Mouse (Mus musculus) adrenal gland, adult 2 months (tissue): ENCODE results near the gene Rabep1. TPM values are rescaled to one million over a fixed set of nuclear protein-coding genes. Genes with fewer than 3 reads are reported as not detected.

Experiments used
- DNase-seq: peaks from one replicate; pipeline ENCODE4 v3.0.0; 2021
- polyA plus RNA-seq: library from polyadenylated mRNA; depleted of rRNA; stranded (reverse); fragments of >200 nt; gene quantifications from 2 replicates; pipeline ENCODE4 v1.2.3, GENCODE M21; 2012; rRNA removed
- total RNA-seq, 2 experiments: library from RNA; stranded (reverse); gene quantifications; 2 replicates each; pipeline ENCODE4 v1.2.3; 2021

The Rabep1 gene
- total and polyA plus RNA-seq, 3 experiments, result 25.9 to 170 (median 141) TPM

DNA sequence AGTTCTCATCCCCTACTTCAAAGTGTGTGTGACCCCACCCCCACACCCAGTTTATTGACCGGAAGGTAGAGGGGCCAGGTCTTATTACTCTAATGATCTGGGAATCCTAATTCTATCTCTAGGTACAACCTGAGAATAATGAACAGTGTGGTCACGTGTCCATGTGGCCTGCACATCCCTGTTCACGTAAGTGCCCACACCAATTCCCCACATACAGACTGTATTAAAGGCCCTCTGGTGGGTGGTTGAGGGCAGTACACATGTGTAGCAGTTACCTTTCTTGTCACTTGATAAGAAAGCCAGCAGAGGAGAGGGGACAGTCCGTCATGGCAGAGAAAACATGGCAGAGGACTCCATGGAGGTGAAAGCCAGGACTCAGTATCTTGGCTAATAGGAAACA lies 129.4 kb downstream of the Rabep1 start:
- no peak for DNase-seq

DNA sequence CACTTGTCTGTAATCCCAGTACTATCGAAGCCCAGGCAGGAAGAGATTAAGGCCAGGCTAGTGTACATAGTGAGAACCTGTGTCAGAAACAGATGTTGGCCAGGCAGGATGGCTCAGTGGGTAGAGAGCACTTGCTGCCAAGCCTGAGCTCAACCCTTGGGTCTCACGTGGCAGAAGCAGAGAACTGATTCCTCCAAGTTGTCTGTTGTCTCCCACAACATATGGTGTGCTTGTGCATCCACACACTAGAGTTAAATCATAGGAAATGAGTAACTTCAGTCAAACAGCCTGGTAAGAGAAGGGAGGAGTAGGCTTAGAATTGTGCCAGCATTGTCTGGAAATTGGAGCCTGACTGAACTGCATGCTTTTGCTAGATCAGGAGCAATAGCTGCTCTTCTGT lies 130.6 kb downstream of the Rabep1 start:
- no peak for DNase-seq

DNA sequence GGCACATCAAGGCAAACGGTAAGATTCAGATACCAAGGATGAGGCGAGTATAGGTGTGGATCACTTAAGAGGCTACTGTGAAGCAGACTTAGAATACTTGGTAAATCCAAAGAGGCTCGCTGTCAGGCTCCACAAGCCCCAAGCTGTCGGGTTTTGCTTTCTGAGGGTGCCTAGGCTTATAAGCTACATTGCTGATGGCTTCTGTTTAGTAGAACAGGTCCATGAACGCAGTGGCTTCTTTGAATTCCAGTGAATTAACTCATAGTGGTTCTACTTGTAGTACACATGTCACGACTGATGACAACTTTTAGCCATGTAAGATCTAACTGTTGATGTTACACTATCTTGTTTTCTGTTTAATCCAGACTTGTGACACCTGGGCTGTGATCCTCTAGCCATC lies 132.7 kb downstream of the Rabep1 start:
- no peak for DNase-seq

DNA sequence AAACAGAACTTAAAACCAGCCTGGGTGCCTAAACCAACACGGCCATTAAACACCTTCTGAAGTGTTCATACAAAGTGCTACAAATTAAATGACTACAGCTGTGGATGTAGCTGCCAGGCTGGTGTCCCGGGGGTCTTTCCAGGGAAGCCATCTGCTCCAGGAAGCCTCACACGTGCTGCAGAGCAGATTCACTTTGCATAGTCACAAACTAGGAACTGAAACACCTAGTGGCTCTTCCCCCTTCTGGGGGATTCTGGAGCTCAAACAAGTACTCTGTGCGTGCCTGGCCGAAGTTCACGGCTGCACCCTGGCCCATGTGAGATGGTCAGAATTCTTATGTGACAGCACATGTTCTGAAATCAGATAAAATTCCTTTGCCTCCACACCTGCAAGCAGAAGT lies 135.7 kb downstream of the Rabep1 start:
- DNase-seq, result no peak

- no peak for DNase-seq
These were observed 136.4 kb downstream of the Rabep1 start for GRCm38 (mm10) chr11:70980751-70981510.

DNA sequence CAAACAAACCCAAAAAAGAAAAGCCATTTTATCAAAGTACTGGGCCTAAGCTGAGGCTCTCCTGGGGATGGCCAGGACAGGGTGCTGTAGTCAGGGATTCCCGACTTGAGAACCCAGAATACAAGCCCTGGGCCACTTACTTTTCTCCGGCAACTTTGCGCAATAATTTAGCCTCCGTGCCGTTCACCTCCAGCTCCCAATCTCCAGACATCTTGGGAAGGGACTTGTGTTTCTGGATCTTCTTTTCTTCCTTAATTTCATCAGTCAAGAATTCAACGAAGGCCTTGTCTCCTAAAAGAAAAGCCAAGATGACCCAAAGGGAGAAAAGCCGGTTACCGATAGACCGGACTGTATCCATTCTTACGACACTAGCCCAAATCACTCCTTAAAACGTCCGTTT lies 137.5 kb downstream of the Rabep1 start:
- DNase-seq, result no peak

DNA sequence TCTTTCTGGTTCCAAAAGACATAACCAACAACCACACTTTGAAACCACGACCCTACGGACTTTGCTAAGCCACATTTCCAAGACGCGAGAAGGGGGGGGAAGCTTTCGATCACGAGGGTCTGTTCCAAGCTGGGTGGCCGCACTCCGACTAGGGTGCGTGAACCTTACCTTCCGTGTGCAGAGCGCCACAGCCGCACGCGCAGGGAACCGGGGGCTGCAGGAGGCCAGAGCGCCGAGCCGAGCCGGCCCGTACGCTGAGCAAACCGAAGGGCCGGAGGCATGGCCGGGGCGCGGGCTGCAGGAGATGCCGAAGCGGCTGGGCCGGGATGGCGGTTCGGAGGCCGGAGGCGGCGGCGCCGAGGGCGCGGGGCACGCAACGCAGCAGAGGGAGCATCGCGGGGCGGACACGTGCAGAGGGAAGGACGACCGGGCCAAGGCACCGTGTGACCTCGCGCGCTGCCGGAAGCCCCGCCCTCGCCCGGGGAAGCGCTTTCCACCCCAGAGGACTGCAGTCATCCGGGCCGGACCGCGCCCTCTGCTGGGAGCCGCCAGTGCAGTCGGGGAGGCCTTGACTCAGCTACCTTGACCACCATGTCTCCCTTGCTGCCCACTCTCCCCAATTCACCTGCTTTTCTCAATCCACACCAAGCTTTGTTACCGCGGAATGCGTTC lies 138.1 kb downstream of the Rabep1 start, which contains the start of gene C1qbp:
C1qbp (minus strand) TSS at position 470 of the 672 bp plus-strand sequence.
- peak; percentile 96 for DNase-seq

Other genes starting within 250 kb of the Rabep1 start
- not detected for gene 4930544D05Rik, start 228.9 kb upstream of the Rabep1 start, total RNA-seq
- not detected in 2 replicates for gene 4930544D05Rik, start 228.9 kb upstream of the Rabep1 start, polyA plus RNA-seq
- gene Chrne, start 225.6 kb upstream of the Rabep1 start, total RNA-seq, result not detected
- 0.30 TPM in 1 of 2 replicates, not detected in the other for gene Chrne, start 225.6 kb upstream of the Rabep1 start, polyA plus RNA-seq
- under 1 TPM in 1 of 2 experiments, not detected in 1; 0.12 TPM for gene Gp1ba, start 205.7 kb upstream of the Rabep1 start, total RNA-seq
- gene Gp1ba, start 205.7 kb upstream of the Rabep1 start, polyA plus RNA-seq, result 0.03 TPM in 1 of 2 replicates, not detected in the other
- 100 to 1,000 TPM in 1 of 2 experiments, 10 to 100 TPM in 1; 76.9 to 106 TPM for gene Rnf167, start 197.5 kb upstream of the Rabep1 start, total RNA-seq
- gene Rnf167, start 197.5 kb upstream of the Rabep1 start, polyA plus RNA-seq, result 91.4 and 101 TPM in 2 replicates
- gene Slc25a11, start 197.3 kb upstream of the Rabep1 start, total RNA-seq, result 100 to 1,000 TPM; 124 to 140 TPM
- 118 and 139 TPM in 2 replicates for gene Slc25a11, start 197.3 kb upstream of the Rabep1 start, polyA plus RNA-seq
- 100 to 1,000 TPM; 833 to 893 TPM for gene Pfn1, start 190.1 kb upstream of the Rabep1 start, total RNA-seq
- 2,948 and 4,143 TPM in 2 replicates for gene Pfn1, start 190.1 kb upstream of the Rabep1 start, polyA plus RNA-seq
- gene Eno3, start 187.6 kb upstream of the Rabep1 start, total RNA-seq, result 10 to 100 TPM; 18.3 to 67.6 TPM
- 8.0 and 16.9 TPM in 2 replicates for gene Eno3, start 187.6 kb upstream of the Rabep1 start, polyA plus RNA-seq
- gene Spag7, start 175.4 kb upstream of the Rabep1 start, total RNA-seq, result 10 to 100 TPM; 83.5 to 85.9 TPM
- gene Spag7, start 175.4 kb upstream of the Rabep1 start, polyA plus RNA-seq, result 12.3 and 16.0 TPM in 2 replicates
- gene Camta2, start 156.7 kb upstream of the Rabep1 start, total RNA-seq, result 10 to 100 TPM; 36.8 to 51.7 TPM
- gene Camta2, start 156.7 kb upstream of the Rabep1 start, polyA plus RNA-seq, result 44.8 and 58.4 TPM in 2 replicates
- gene Inca1, start 144.6 kb upstream of the Rabep1 start, total RNA-seq, result 10 to 100 TPM in 1 of 2 experiments, 1 to 10 TPM in 1; 8.2 to 15.7 TPM
- 12.9 and 15.8 TPM in 2 replicates for gene Inca1, start 144.6 kb upstream of the Rabep1 start, polyA plus RNA-seq
- gene Kif1c, start 144.2 kb upstream of the Rabep1 start, total RNA-seq, result 100 to 1,000 TPM; 184 to 214 TPM
- gene Kif1c, start 144.2 kb upstream of the Rabep1 start, polyA plus RNA-seq, result 71.5 and 79.5 TPM in 2 replicates
- 10 to 100 TPM in 1 of 2 experiments, 1 to 10 TPM in 1; 8.0 to 12.6 TPM for gene Zfp3, start 80.6 kb upstream of the Rabep1 start, total RNA-seq
- 1.5 and 2.0 TPM in 2 replicates for gene Zfp3, start 80.6 kb upstream of the Rabep1 start, polyA plus RNA-seq
- 1 to 10 TPM in 1 of 2 experiments, under 1 TPM in 1; 0.81 to 3.5 TPM for gene Scimp, start 32.2 kb upstream of the Rabep1 start, total RNA-seq
- 1.2 and 1.3 TPM in 2 replicates for gene Scimp, start 32.2 kb upstream of the Rabep1 start, polyA plus RNA-seq
- 10 to 100 TPM; 47.7 to 51.7 TPM for gene Nup88, start 125.2 kb downstream of the Rabep1 start, total RNA-seq
- gene Nup88, start 125.2 kb downstream of the Rabep1 start, polyA plus RNA-seq, result 15.3 and 19.2 TPM in 2 replicates
- gene Rpain, start 125.4 kb downstream of the Rabep1 start, total RNA-seq, result 10 to 100 TPM; 20.2 to 25.2 TPM
- gene Rpain, start 125.4 kb downstream of the Rabep1 start, polyA plus RNA-seq, result 10.2 and 15.9 TPM in 2 replicates
- 100 to 1,000 TPM; 209 to 250 TPM for gene C1qbp, start 138.2 kb downstream of the Rabep1 start, total RNA-seq
- gene C1qbp, start 138.2 kb downstream of the Rabep1 start, polyA plus RNA-seq, result 901 and 1,116 TPM in 2 replicates
- gene Dhx33, start 159.7 kb downstream of the Rabep1 start, total RNA-seq, result 10 to 100 TPM; 20.4 to 35.6 TPM
- 28.0 and 46.2 TPM in 2 replicates for gene Dhx33, start 159.7 kb downstream of the Rabep1 start, polyA plus RNA-seq
- gene Mis12, start 174.8 kb downstream of the Rabep1 start, total RNA-seq, result 10 to 100 TPM; 16.8 to 22.5 TPM
- gene Mis12, start 174.8 kb downstream of the Rabep1 start, polyA plus RNA-seq, result 0.71 and 1.2 TPM in 2 replicates
- gene Derl2, start 175.1 kb downstream of the Rabep1 start, total RNA-seq, result 10 to 100 TPM; 81.4 to 86.1 TPM
- gene Derl2, start 175.1 kb downstream of the Rabep1 start, polyA plus RNA-seq, result 8.4 and 9.1 TPM in 2 replicates
- 10 to 100 TPM in 1 of 2 experiments, 1 to 10 TPM in 1; 7.8 to 13.8 TPM for gene 6330403K07Rik, start 188.7 kb downstream of the Rabep1 start, total RNA-seq
- gene 6330403K07Rik, start 188.7 kb downstream of the Rabep1 start, polyA plus RNA-seq, result 7.4 and 9.2 TPM in 2 replicates